Mouse (Mus musculus) limb, embryonic 10.5 days (tissue): ENCODE measurements around the gene Gm49661. TPM values are rescaled to one million over a fixed set of nuclear protein-coding genes. Genes with fewer than 3 reads are reported as not detected.

ENCODE experiments used
- DNase-seq: peaks from one replicate; pipeline ENCODE4 v3.0.0-alpha.2; 2017; ENCODE audit warnings: low spot score
- H3K27ac ChIP-seq: fragments of 300-500 bp; sonication (generic); 2 replicates; pipeline ENCODE4 v1.5.1; 2016; ENCODE audit warnings: mild to moderate bottlenecking
- H3K27me3 ChIP-seq: fragments of 300-500 bp; sonication (generic); 2 replicates; pipeline ENCODE4 v1.6.1; 2016; ENCODE audit warnings: low read depth, mild to moderate bottlenecking; ENCODE audit not compliant: poor library complexity, severe bottlenecking
- H3K36me3 ChIP-seq: fragments of 300-500 bp; sonication (generic); 2 replicates; pipeline ENCODE4 v1.6.1; 2016; ENCODE audit warnings: mild to moderate bottlenecking, moderate library complexity
- H3K4me1 ChIP-seq: fragments of 300-500 bp; sonication (generic); 2 replicates; pipeline ENCODE4 v1.6.1; 2016
- H3K4me3 ChIP-seq: fragments of 300-500 bp; sonication (generic); 2 replicates; pipeline ENCODE4 v1.5.1; 2016; ENCODE audit warnings: mild to moderate bottlenecking, moderate library complexity
- H3K9me3 ChIP-seq: fragments of 300-500 bp; sonication (generic); replicated peaks from 2 replicates; pipeline ENCODE4 v1.6.1; 2016; ENCODE audit warnings: mild to moderate bottlenecking
- WGBS: fragments of 180-500 bp; shearing (Covaris S2); methylation state at CpG from one replicate; pipeline ENCODE4 v1.1.7; 2016; 5-methylcytosine and 5-hydroxymethylcytosine counted together
- microRNA-seq: library from miRNA; unstranded; fragments of <30 nt; microRNA quantifications from one replicate; pipeline ENCODE4, GENCODE M21; 2017
- polyA plus RNA-seq: library from polyadenylated mRNA; unstranded; fragments of >200 nt; fragmentation: Nextera tagmentation; extraction: Ambion mirVana; gene quantifications from 2 replicates; pipeline ENCODE4 v1.2.1, GENCODE M21; 2016

Gm49661 gene
- polyA plus RNA-seq, 1 experiment from 2014 or later, result not detected

GRCm38 (mm10) chr8:84933767-84934559 lies 35.3 kb downstream of the Gm49661 start:
- no peaks in the 10 kb centered on the region for H3K36me3 ChIP-seq
- peaks cover 34% of the 10 kb centered on the region for H3K4me1 ChIP-seq
- WGBS, result 83% methylated on average over 16 of the region's 16 CpGs
- no peak overlapping the region for H3K27ac ChIP-seq
- H3K4me3 ChIP-seq, result no peak overlapping the region
- no peaks in the 10 kb centered on the region for H3K9me3 ChIP-seq
- peaks cover 94% of the 10 kb centered on the region for H3K27me3 ChIP-seq
- no peak for DNase-seq

GRCm38 (mm10) chr8:84930582-84930981 lies 38.7 kb downstream of the Gm49661 start:
- H3K4me1 ChIP-seq, result peaks cover 28% of the 10 kb centered on the region
- H3K9me3 ChIP-seq, result no peaks in the 10 kb centered on the region
- no peaks in the 10 kb centered on the region for H3K36me3 ChIP-seq
- WGBS, result 86% methylated on average over 13 of the region's 13 CpGs
- DNase-seq, result no peak
- H3K27ac ChIP-seq, result no peak overlapping the region
- peaks cover 82% of the 10 kb centered on the region for H3K27me3 ChIP-seq
- no peak overlapping the region for H3K4me3 ChIP-seq

- H3K27me3 ChIP-seq, result peaks cover 77% of the 10 kb centered on the region
- peak overlapping the region; percentile 51 for H3K4me3 ChIP-seq
- H3K4me1 ChIP-seq, result peaks cover 11% of the 10 kb centered on the region
- peak; percentile 85 for DNase-seq
- no peaks in the 10 kb centered on the region for H3K9me3 ChIP-seq
- 4% methylated on average over 48 of the region's 52 CpGs for WGBS
- no peak overlapping the region for H3K27ac ChIP-seq
- H3K36me3 ChIP-seq, result no peaks in the 10 kb centered on the region
Observed at GRCm38 (mm10) chr8:84928456-84929306, 40.6 kb downstream of the Gm49661 start.

GRCm38 (mm10) chr8:84927513-84927912 lies 41.7 kb downstream of the Gm49661 start:
- Histone ChIP-seq H3K27ac (no peak overlapping the region), H3K4me1 (peaks cover 11% of the 10 kb centered on the region), H3K27me3 (peaks cover 74% of the 10 kb centered on the region), H3K4me3 (no peak overlapping the region), H3K9me3 (no peaks in the 10 kb centered on the region), H3K36me3 (no peaks in the 10 kb centered on the region)
- DNase-seq, result no peak
- 88% methylated on average over 1 of the region's 1 CpGs for WGBS

- Histone ChIP-seq H3K27ac (no peak overlapping the region), H3K4me1 (peaks cover 11% of the 10 kb centered on the region), H3K9me3 (no peaks in the 10 kb centered on the region), H3K4me3 (no peak overlapping the region), H3K27me3 (peaks cover 64% of the 10 kb centered on the region), H3K36me3 (no peaks in the 10 kb centered on the region)
- no peak for DNase-seq
- 71% methylated on average over 7 of the region's 7 CpGs for WGBS
Observed at GRCm38 (mm10) chr8:84925557-84925956, 43.7 kb downstream of the Gm49661 start.

GRCm38 (mm10) chr8:84921596-84921995 lies 47.6 kb downstream of the Gm49661 start:
- Histone ChIP-seq H3K4me3 (no peak overlapping the region), H3K27me3 (peaks cover 65% of the 10 kb centered on the region), H3K4me1 (no peaks in the 10 kb centered on the region; the same call in 1 of the 2 replicates), H3K27ac (no peak overlapping the region), H3K9me3 (no peaks in the 10 kb centered on the region), H3K36me3 (no peaks in the 10 kb centered on the region)
- 86% methylated on average over 2 of the region's 2 CpGs for WGBS
- DNase-seq, result no peak

- WGBS, result 92% methylated on average over 15 of the region's 15 CpGs
- Histone ChIP-seq H3K9me3 (no peaks in the 10 kb centered on the region), H3K27me3 (peaks cover 79% of the 10 kb centered on the region), H3K4me1 (no peaks in the 10 kb centered on the region; the same call in 1 of the 2 replicates), H3K27ac (no peak overlapping the region), H3K36me3 (no peaks in the 10 kb centered on the region), H3K4me3 (no peak overlapping the region)
- DNase-seq, result no peak
Observed at GRCm38 (mm10) chr8:84918646-84919045, 50.6 kb downstream of the Gm49661 start.

- peaks cover 8% of the 10 kb centered on the region for H3K4me1 ChIP-seq
- WGBS, result 26% methylated on average over 20 of the region's 20 CpGs
- H3K9me3 ChIP-seq, result no peaks in the 10 kb centered on the region
- no peaks in the 10 kb centered on the region for H3K36me3 ChIP-seq
- H3K4me3 ChIP-seq, result no peak overlapping the region
- DNase-seq, result no peak
- H3K27me3 ChIP-seq, result peaks cover 85% of the 10 kb centered on the region
- no peak overlapping the region for H3K27ac ChIP-seq
Observed at GRCm38 (mm10) chr8:84917781-84918180, 51.5 kb downstream of the Gm49661 start.

Small RNAs within 50 kb of the gene (microRNA-seq; reads per million reads assigned to microRNA genes)
- not detected for gene Gm24197

Other genes starting within 250 kb of the Gm49661 start
- gene G430095P16Rik, start 246.4 kb downstream of the Gm49661 start, polyA plus RNA-seq, result 3.7 and 8.1 TPM in 2 replicates
- 0.24 and 2.1 TPM in 2 replicates for gene Nfix, start 169.1 kb downstream of the Gm49661 start, polyA plus RNA-seq
- gene Dand5, start 146.6 kb downstream of the Gm49661 start, polyA plus RNA-seq, result 1.9 and 2.7 TPM in 2 replicates
- 51.7 and 54.4 TPM in 2 replicates for gene Gadd45gip1, start 137.9 kb downstream of the Gm49661 start, polyA plus RNA-seq
- 119 and 122 TPM in 2 replicates for gene Rad23a, start 128.8 kb downstream of the Gm49661 start, polyA plus RNA-seq
- gene Calr, start 122.5 kb downstream of the Gm49661 start, polyA plus RNA-seq, result 820 and 843 TPM in 2 replicates
- 149 and 156 TPM in 2 replicates for gene Farsa, start 112.4 kb downstream of the Gm49661 start, polyA plus RNA-seq
- gene Syce2, start 97.3 kb downstream of the Gm49661 start, polyA plus RNA-seq, result 92.8 and 99.5 TPM in 2 replicates
- gene Gcdh, start 75.5 kb downstream of the Gm49661 start, polyA plus RNA-seq, result 44.5 and 54.2 TPM in 2 replicates
- gene Klf1, start 67.5 kb downstream of the Gm49661 start, polyA plus RNA-seq, result 14.0 and 18.7 TPM in 2 replicates
- 6.4 and 8.2 TPM in 2 replicates for gene Dnase2a, start 60.9 kb downstream of the Gm49661 start, polyA plus RNA-seq
- 0.09 and 0.16 TPM in 2 replicates for gene Mast1, start 32.1 kb downstream of the Gm49661 start, polyA plus RNA-seq
- 0.44 and 0.58 TPM in 2 replicates for gene Rtbdn, start 22.4 kb downstream of the Gm49661 start, polyA plus RNA-seq
- gene Prdx2, start 154 bp upstream of the Gm49661 start, polyA plus RNA-seq, result 1,175 and 1,260 TPM in 2 replicates
- 156 and 168 TPM in 2 replicates for gene Rnaseh2a, start 334 bp upstream of the Gm49661 start, polyA plus RNA-seq
- 9.9 and 14.4 TPM in 2 replicates for gene Junb, start 9.3 kb upstream of the Gm49661 start, polyA plus RNA-seq
- 16.0 and 19.1 TPM in 2 replicates for gene Hook2, start 21.2 kb upstream of the Gm49661 start, polyA plus RNA-seq
- not detected in 2 replicates for gene Best2, start 45.1 kb upstream of the Gm49661 start, polyA plus RNA-seq
- gene Asna1, start 55.8 kb upstream of the Gm49661 start, polyA plus RNA-seq, result 161 and 163 TPM in 2 replicates
- 138 and 157 TPM in 2 replicates for gene Trir, start 57.4 kb upstream of the Gm49661 start, polyA plus RNA-seq
- 28.1 and 28.4 TPM in 2 replicates for gene Tnpo2, start 67.5 kb upstream of the Gm49661 start, polyA plus RNA-seq
- 19.9 and 23.1 TPM in 2 replicates for gene Fbxw9, start 90.6 kb upstream of the Gm49661 start, polyA plus RNA-seq
- gene Gm5741, start 98.5 kb upstream of the Gm49661 start, polyA plus RNA-seq, result 0.79 TPM in 1 of 2 replicates, not detected in the other
- 70.2 and 79.0 TPM in 2 replicates for gene Dhps, start 102.3 kb upstream of the Gm49661 start, polyA plus RNA-seq
- 109 and 116 TPM in 2 replicates for gene Wdr83os, start 111.3 kb upstream of the Gm49661 start, polyA plus RNA-seq
- gene Wdr83, start 111.9 kb upstream of the Gm49661 start, polyA plus RNA-seq, result 62.5 and 66.4 TPM in 2 replicates
- 22.4 and 25.2 TPM in 2 replicates for gene Man2b1, start 113.8 kb upstream of the Gm49661 start, polyA plus RNA-seq
- 1.1 and 1.9 TPM in 2 replicates for gene Zfp791, start 153.7 kb upstream of the Gm49661 start, polyA plus RNA-seq
- not detected in 2 replicates for gene Cks1brt, start 182.5 kb upstream of the Gm49661 start, polyA plus RNA-seq